Mouse (Mus musculus): ENCODE measurements around the gene Nfatc3. TPM values are rescaled to one million over a fixed set of nuclear protein-coding genes. Genes with fewer than 3 reads are reported as not detected.

Gene Nfatc3
- 10 to 100 TPM; 47.5 to 51.6 TPM for total RNA-seq (2023)

DNA sequence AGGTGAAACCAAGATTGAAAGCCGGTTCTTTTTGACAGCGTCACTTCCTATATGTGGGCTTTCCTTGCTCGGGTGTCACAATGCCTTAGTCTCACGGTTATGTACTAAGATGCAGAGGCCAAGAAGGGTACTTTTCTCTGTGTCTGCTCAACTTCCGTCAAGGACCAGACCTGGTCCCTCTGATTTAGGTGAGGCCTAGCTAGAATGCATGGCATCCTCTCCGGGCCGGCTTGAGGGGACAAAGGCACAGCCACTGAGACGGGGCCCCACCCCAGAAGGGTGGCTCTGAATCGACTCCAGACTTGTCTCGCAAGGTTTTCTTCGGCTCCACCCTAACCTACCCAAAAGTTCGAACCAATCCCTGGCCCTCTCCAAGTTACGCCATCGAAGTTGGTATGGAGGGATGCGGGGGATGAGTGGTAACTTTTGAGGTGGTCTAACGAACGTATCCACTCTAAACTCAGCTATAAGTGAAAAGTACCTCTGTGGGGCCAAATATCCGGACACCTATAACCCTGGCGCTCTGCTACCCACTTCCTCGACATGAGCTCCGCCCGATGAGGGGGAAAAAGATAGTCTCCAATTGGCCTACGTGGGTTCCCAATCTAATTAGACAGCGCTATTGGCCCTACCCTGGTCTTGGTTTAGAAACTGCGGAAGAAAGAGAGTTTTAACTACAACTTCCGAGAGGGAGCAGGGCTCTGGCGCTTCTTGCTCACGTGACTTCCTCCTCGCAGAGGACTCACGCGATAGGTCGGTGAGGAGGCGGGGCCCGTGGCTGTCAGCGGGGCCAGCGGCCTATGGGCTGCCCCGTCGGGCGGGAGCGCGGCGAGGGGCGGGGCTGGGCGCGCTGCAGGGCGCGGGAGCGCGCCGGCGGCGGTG lies at the start of gene Nfatc3:
Nfatc3 (plus strand) TSS at position 110 of the 882 bp plus-strand sequence.

DNA sequence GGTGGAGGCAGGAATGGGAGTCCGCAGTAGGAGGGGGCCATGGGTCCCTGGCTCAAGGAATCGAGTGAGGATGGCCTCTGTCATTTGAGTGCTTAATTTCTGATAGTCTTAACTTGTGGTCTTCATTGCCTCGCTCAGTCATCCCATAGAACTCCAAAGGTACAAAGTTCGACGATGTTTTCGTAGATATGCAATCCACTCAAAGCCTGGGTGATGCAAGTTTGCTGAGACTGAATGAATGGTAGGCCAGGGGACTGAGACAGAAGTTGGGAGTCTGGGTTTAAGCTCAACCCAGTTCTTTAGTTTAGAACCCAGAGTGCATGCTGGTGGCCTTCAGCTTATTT lies 47.0 kb upstream of the Nfatc3 start, which contains the start of gene Ddx28:
Ddx28 (minus strand) TSS at position 240 of the 344 bp plus-strand sequence.

DNA sequence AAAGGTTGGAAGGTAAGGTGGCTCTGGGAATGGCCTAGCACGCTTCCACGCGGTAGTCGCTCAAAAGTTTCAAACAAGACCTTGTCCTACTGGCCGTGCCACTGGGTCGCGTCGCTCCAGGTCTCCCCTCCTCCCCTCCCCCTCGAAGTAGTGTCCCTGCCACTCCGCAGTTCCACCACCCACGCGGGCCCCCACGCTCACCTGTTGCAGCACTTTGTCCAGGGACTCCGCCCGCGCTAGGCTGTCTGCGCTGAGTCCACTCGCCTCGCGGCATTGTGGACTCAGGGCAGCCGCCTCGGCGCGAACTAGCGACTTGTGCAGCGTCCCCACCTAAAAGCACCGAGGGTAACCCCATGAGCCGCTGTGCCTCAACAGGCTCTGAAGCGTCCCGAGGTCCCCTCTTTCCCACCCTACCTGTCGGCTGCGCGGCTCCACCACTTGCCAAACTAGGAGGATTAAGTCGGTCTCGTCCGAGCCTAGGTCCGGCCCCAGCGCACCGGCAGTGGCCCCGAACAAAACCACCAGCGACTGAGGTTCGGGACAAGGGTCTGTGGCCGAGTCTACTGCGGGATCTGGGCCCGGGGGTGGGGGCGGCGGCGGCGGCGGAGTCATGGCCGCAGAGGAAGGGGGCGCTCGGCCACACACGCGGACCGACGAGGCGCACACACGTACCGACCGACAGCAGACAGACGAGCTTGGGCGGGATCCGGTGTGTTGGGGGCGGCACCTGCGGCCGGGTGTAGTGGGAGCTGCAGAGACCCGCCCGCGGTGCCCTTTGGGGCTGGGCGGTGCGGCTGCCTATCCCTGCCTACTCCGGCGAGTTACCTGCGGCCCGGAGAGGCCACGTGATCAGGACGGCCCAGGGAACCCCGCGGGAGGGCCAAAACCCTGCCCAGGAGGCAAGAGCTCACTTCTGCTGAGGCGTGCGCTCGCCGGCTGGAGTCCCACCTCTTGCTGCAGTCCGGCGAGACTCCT lies 77.8 kb downstream of the Nfatc3 start, which contains the start of gene Esrp2:
Esrp2 (minus strand) TSS at position 819 of the 975 bp plus-strand sequence.

DNA sequence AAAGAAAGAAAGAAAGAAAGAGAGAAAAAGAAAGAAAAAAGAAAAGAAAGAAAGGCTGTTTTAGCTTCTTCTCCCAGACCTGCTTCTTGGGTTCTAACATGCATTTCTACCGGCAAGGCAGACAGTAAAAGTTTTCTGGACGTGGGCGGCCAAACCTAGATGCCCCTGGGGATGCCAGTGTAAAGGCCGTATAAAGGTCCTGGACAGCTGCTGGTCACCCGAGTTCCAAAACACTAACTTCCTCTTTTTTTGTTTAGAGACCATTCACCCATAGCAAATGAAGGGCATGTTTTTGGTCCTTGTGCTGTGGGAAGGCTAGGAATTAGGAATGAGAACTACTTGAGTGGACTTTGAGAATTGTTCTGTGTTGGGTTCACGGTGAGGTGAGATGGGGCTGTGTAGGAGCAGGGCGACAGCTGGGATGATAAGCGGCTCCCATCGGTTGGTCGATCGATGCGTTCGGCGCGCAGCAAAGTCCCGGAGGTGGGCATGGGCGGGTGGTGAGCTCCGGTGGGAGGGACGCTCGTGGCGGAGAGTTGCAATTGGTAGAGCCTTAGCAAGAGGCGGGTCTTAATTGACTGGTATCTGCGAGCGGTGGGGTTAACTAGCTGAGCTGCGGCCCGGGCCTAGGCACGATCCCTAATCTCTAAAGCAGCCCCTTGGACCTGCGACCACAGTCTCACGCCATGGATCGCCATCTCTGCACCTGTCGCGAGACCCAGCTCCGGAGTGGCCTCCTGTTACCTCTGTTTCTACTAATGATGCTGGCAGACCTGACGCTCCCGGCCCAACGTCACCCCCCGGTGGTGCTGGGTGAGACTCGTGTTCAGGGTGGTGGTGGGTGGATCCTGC lies 91.4 kb downstream of the Nfatc3 start, which contains the start of gene Pla2g15:
Pla2g15 (plus strand) TSS at position 599 of the 852 bp plus-strand sequence.

DNA sequence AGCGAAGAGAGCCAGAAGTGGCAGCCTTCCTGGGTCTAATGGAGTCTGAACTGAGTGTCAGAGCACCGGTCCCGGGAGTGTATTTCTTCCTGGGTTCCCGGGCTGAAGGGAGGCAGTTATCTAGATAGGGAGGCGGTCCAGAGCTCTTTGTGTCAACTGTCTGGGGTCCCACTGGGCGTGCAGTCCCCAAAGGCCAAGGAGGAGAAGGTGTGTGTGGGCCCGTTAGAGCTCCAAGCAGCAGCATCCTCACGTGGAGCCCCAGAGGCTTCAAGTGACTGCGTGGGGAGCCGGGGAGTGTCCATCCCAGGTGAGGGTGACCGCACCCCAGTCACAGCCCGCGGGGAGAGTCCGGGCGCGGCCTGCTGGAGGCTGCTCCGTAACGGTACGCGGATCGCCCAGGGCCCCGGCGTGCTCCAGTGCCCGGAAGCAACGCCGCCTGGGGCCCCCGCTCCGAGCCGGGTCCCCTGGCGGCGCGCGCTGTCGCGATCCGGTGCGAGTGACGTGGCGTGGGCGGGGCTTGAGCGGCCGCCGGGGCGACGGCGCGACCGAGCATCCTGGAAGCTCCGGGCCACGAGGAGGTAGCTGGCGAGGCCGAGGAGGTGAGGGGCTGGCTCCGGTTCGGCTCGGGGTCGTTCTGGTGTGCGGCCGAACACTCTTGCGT lies 109.8 kb downstream of the Nfatc3 start, which contains the start of gene Slc7a6:
Slc7a6 (plus strand) TSS at position 502 of the 661 bp plus-strand sequence.

Other genes starting within 250 kb of the Nfatc3 start
- gene Ranbp10, start 231.5 kb upstream of the Nfatc3 start, total RNA-seq (2023) = 10 to 100 TPM; 21.9 to 25.2 TPM
- gene Tsnaxip1, start 231.1 kb upstream of the Nfatc3 start, total RNA-seq (2023) = not detected
- 10 to 100 TPM; 13.5 to 17.1 TPM for gene Cenpt, start 205.6 kb upstream of the Nfatc3 start, total RNA-seq (2023)
- gene Thap11, start 203.7 kb upstream of the Nfatc3 start, total RNA-seq (2023) = 10 to 100 TPM; 32.8 to 39.9 TPM
- 10 to 100 TPM; 22.8 to 35.5 TPM for gene Nutf2, start 198.3 kb upstream of the Nfatc3 start, total RNA-seq (2023)
- gene Edc4, start 178.0 kb upstream of the Nfatc3 start, total RNA-seq (2023) = 10 to 100 TPM; 32.0 to 38.0 TPM
- gene Nrn1l, start 165.3 kb upstream of the Nfatc3 start, total RNA-seq (2023) = not detected
- 10 to 100 TPM; 11.6 to 12.7 TPM for gene Pskh1, start 158.4 kb upstream of the Nfatc3 start, total RNA-seq (2023)
- gene Ctrl, start 125.0 kb upstream of the Nfatc3 start, total RNA-seq (2023) = under 1 TPM in 1 of 2 experiments, not detected in 1; 0.98 TPM
- 10 to 100 TPM; 76.7 to 93.4 TPM for gene Psmb10, start 120.4 kb upstream of the Nfatc3 start, total RNA-seq (2023)
- not detected for gene Lcat, start 115.5 kb upstream of the Nfatc3 start, total RNA-seq (2023)
- 1 to 10 TPM; 5.8 to 6.9 TPM for gene Slc12a4, start 92.7 kb upstream of the Nfatc3 start, total RNA-seq (2023)
- under 1 TPM in 1 of 2 experiments, not detected in 1; 0.22 TPM for gene Dpep3, start 79.4 kb upstream of the Nfatc3 start, total RNA-seq (2023)
- gene Dus2, start 67.5 kb upstream of the Nfatc3 start, total RNA-seq (2023) = 1 to 10 TPM; 4.9 to 5.8 TPM
- under 1 TPM in 1 of 2 experiments, not detected in 1; 0.33 TPM for gene Dpep2nb, start 52.9 kb upstream of the Nfatc3 start, total RNA-seq (2023)
- 1 to 10 TPM; 6.7 to 8.6 TPM for gene Ddx28, start 47.0 kb upstream of the Nfatc3 start, total RNA-seq (2023)
- not detected for gene Esrp2, start 78.1 kb downstream of the Nfatc3 start, total RNA-seq (2023)
- 10 to 100 TPM; 15.1 to 17.9 TPM for gene Pla2g15, start 91.6 kb downstream of the Nfatc3 start, total RNA-seq (2023)
- 1 to 10 TPM; 4.3 to 7.9 TPM for gene Slc7a6, start 110.0 kb downstream of the Nfatc3 start, total RNA-seq (2023)
- gene Slc7a6os, start 152.1 kb downstream of the Nfatc3 start, total RNA-seq (2023) = 10 to 100 TPM; 22.7 to 23.5 TPM
- gene Prmt7, start 152.1 kb downstream of the Nfatc3 start, total RNA-seq (2023) = 1 to 10 TPM; 6.7 to 7.6 TPM

Data from neutrophil, adult 59 days (primary cell).